Mouse (Mus musculus): ENCODE measurements around the gene Selenbp1. TPM values are rescaled to one million over a fixed set of nuclear protein-coding genes. Genes with fewer than 3 reads are reported as not detected.
A peak's percentile ranks its signal among the peaks of the same experiment; 100 is the strongest.
"Not testable (repeated sequence)": the region's sequence is repeated elsewhere in the genome, so short reads cannot be mapped to it uniquely, and the experiment has no call there.

The Selenbp1 gene
- polyA plus RNA-seq, 2 experiments = 43.5 to 56.7 TPM

- WGBS (ENCODE audit: insufficient replicate concordance) = 23% methylated on average over 7 of the region's 7 CpGs
- Histone ChIP-seq H3K27ac (no peak overlapping the region), H3K36me3 (replicated peaks; ENCODE audit: control insufficient read depth, insufficient read depth, low read depth) (no peaks in the 10 kb centered on the region), H3K27me3 (ENCODE audit: control insufficient read depth, insufficient read depth, low read length) (no peaks in the 10 kb centered on the region), H3K9me3 (ENCODE audit: control insufficient read depth, low read length) (no peaks in the 10 kb centered on the region), H3K4me1 (replicated peaks; ENCODE audit: control insufficient read depth in 2 of 2, insufficient read depth in 2 of 2, low read length in 1 of 2) (peaks cover 5 to 12% of the 10 kb centered on the region in 2 experiments; a peak in 3 of 4 replicates), H3K4me2 (ENCODE audit: low read depth) (no peak overlapping the region), H3K4me3 (ENCODE audit: insufficient read depth in 1 of 2, low read depth in 2 of 2, low read length in 2 of 2) (no peak overlapping the region), H3K9ac (replicated peaks) (no peak overlapping the region)
- DNase-seq (ENCODE audit: low read depth in 3 of 3, low spot score in 3 of 3) = peak in 2 of 3 experiments; percentile 28 to 44
- TF ChIP-seq CTCF (IDR thresholded peaks at IDR 0.05; ENCODE audit: low read depth) = peak; percentile 74
- TF ChIP-seq EP300 (IDR thresholded peaks at IDR 0.05; ENCODE audit: low read depth) = no peak
- ATAC-seq (ENCODE audit: insufficient read depth) = no peak
These were observed 30.1 kb upstream of the Selenbp1 start for GRCm38 (mm10) chr3:94902747-94903146.

DNA sequence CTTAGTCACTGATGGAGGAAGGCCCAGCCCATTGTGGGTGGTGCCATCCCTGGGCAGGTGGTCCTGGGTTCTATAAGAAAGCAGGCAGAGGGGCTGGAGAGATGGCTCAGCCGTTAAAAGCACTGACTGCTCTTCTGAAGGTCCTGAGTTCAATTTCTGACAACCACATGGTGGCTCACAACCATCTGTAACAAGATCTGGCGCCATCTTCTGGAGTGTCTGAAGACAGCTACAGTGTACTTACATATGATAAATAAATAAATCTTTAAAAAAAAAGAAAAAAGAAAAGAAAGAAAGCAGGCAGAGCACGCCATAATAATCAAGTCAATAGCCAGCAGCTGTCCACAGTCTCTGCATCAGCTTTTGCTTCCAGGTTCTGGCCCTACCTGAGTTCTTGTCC is 28.1 kb upstream of the Selenbp1 start:
- H3K27me3 ChIP-seq (ENCODE audit: control insufficient read depth, insufficient read depth, low read length); H3K27ac ChIP-seq; H3K4me2 ChIP-seq (ENCODE audit: low read depth); ATAC-seq (ENCODE audit: insufficient read depth); H3K36me3 ChIP-seq (replicated peaks; ENCODE audit: control insufficient read depth, insufficient read depth, low read depth); H3K9ac ChIP-seq (replicated peaks); H3K9me3 ChIP-seq (ENCODE audit: control insufficient read depth, low read length); DNase-seq (ENCODE audit: low read depth in 3 of 3, low spot score in 3 of 3); H3K4me3 ChIP-seq (ENCODE audit: insufficient read depth in 1 of 2, low read depth in 2 of 2, low read length in 2 of 2): not testable (repeated sequence)
- WGBS (ENCODE audit: insufficient replicate concordance) = 48% methylated on average over 3 of the region's 3 CpGs
- H3K4me1 ChIP-seq (replicated peaks; ENCODE audit: control insufficient read depth in 2 of 2, insufficient read depth in 2 of 2, low read length in 1 of 2) = peaks cover 5 to 12% of the 10 kb centered on the region in 2 experiments; a peak in 3 of 4 replicates
- peak; percentile 47 for TF ChIP-seq CTCF (IDR thresholded peaks at IDR 0.05; ENCODE audit: low read depth)

GRCm38 (mm10) chr3:94906482-94906881 is 26.4 kb upstream of the Selenbp1 start:
- H3K36me3 ChIP-seq (replicated peaks; ENCODE audit: control insufficient read depth, insufficient read depth, low read depth) = no peaks in the 10 kb centered on the region
- TF ChIP-seq CTCF (IDR thresholded peaks at IDR 0.05; ENCODE audit: low read depth) = no peak
- TF ChIP-seq EP300 (IDR thresholded peaks at IDR 0.05; ENCODE audit: low read depth) = peak; percentile 96
- no peak overlapping the region for H3K9ac ChIP-seq (replicated peaks)
- ATAC-seq (ENCODE audit: insufficient read depth) (peak; percentile 77), DNase-seq (ENCODE audit: low read depth in 3 of 3, low spot score in 3 of 3) (peak; percentile 48 to 62 (median 55))
- no peak overlapping the region for H3K4me2 ChIP-seq (ENCODE audit: low read depth)
- peaks cover 5 to 12% of the 10 kb centered on the region in 2 experiments; a peak in 3 of 4 replicates for H3K4me1 ChIP-seq (replicated peaks; ENCODE audit: control insufficient read depth in 2 of 2, insufficient read depth in 2 of 2, low read length in 1 of 2)
- H3K27me3 ChIP-seq (ENCODE audit: control insufficient read depth, insufficient read depth, low read length) = no peaks in the 10 kb centered on the region
- no peak overlapping the region for H3K4me3 ChIP-seq (ENCODE audit: insufficient read depth in 1 of 2, low read depth in 2 of 2, low read length in 2 of 2)
- H3K9me3 ChIP-seq (ENCODE audit: control insufficient read depth, low read length) = no peaks in the 10 kb centered on the region
- WGBS (ENCODE audit: insufficient replicate concordance) = 9% methylated on average over 1 of the region's 1 CpGs
- H3K27ac ChIP-seq = peak overlapping the region; percentile 37

DNA sequence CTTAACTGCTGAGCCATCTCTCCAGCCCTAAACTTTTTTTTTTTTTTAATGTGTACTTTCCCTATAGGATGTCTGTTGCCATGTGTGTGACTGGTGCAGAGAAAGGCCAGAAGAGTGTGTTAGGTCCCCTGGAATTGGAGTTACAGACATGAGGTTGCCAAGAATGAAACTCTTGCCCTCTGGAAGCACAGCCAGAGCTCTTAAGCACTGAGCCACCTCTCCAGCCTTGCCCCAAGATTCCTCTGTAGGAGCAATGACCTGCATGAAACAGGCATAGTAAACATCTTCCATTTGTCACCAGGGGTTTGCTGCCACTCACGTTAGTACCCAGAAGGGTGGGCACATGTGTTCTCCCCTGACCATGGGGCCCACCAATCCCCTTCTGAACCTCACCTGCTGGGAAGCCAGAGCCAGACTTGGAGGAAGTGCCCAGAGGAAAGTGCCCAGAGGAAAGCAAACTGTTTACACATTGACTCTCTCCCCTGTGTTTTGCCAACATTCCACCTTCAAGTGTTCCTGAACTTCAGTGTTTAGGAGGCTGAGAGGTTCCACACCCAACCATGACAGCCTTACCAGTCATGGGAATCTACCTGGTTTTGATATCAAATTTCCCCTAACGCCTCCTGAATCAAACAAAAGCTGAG is 21.7 kb upstream of the Selenbp1 start:
- 74% methylated on average over 2 of the region's 2 CpGs for WGBS (ENCODE audit: insufficient replicate concordance)

DNA sequence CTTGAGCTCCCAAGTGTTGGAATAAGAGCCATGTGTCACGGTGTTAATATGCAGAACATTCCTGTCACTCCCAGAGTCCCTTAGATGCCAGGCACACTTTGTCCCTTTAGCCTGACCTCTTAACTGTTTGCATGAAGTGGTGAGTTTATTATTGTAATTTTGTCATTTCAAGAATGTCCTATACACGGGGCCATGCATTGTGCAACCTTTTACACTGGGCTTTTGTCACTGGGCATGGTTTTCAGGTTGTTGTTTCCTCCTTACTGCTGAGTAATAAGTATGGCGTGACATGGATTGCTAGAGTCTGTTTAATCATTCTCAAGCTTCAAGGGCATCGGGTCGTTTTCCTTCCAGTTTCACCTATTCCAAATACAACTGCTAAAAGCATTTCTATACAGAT is 19.1 kb upstream of the Selenbp1 start:
- no peak overlapping the region for H3K4me2 ChIP-seq (ENCODE audit: low read depth)
- no peaks in the 10 kb centered on the region for H3K36me3 ChIP-seq (replicated peaks; ENCODE audit: control insufficient read depth, insufficient read depth, low read depth)
- no peak overlapping the region for H3K4me3 ChIP-seq (ENCODE audit: insufficient read depth in 1 of 2, low read depth in 2 of 2, low read length in 2 of 2)
- 58% methylated on average over 5 of the region's 5 CpGs for WGBS (ENCODE audit: insufficient replicate concordance)
- no peaks in the 10 kb centered on the region for H3K27me3 ChIP-seq (ENCODE audit: control insufficient read depth, insufficient read depth, low read length)
- ATAC-seq (ENCODE audit: insufficient read depth) = no peak
- no peak for TF ChIP-seq CTCF (IDR thresholded peaks at IDR 0.05; ENCODE audit: low read depth)
- TF ChIP-seq EP300 (IDR thresholded peaks at IDR 0.05; ENCODE audit: low read depth) = no peak
- no peak for DNase-seq (ENCODE audit: low read depth in 3 of 3, low spot score in 3 of 3)
- H3K27ac ChIP-seq = no peak overlapping the region
- H3K9ac ChIP-seq (replicated peaks) = no peak overlapping the region
- peaks cover 13 to 14% of the 10 kb centered on the region in 2 experiments for H3K4me1 ChIP-seq (replicated peaks; ENCODE audit: control insufficient read depth in 2 of 2, insufficient read depth in 2 of 2, low read length in 1 of 2)
- H3K9me3 ChIP-seq (ENCODE audit: control insufficient read depth, low read length) = no peaks in the 10 kb centered on the region

More for the DNA sequence above, 21.7 kb upstream of the Selenbp1 start:
- no peak for ATAC-seq (ENCODE audit: insufficient read depth)
- Histone ChIP-seq H3K4me1 (replicated peaks; ENCODE audit: control insufficient read depth in 2 of 2, insufficient read depth in 2 of 2, low read length in 1 of 2) (peaks cover 5 to 9% of the 10 kb centered on the region in 2 experiments; a peak in 3 of 4 replicates), H3K27ac (no peak overlapping the region), H3K9me3 (ENCODE audit: control insufficient read depth, low read length) (no peaks in the 10 kb centered on the region), H3K27me3 (ENCODE audit: control insufficient read depth, insufficient read depth, low read length) (no peaks in the 10 kb centered on the region), H3K4me3 (ENCODE audit: insufficient read depth in 1 of 2, low read depth in 2 of 2, low read length in 2 of 2) (no peak overlapping the region), H3K9ac (replicated peaks) (no peak overlapping the region), H3K36me3 (replicated peaks; ENCODE audit: control insufficient read depth, insufficient read depth, low read depth) (no peaks in the 10 kb centered on the region), H3K4me2 (ENCODE audit: low read depth) (no peak overlapping the region)
- TF ChIP-seq EP300 (IDR thresholded peaks at IDR 0.05; ENCODE audit: low read depth) = no peak
- TF ChIP-seq CTCF (IDR thresholded peaks at IDR 0.05; ENCODE audit: low read depth) = no peak
- no peak for DNase-seq (ENCODE audit: low read depth in 3 of 3, low spot score in 3 of 3)

Measured in liver, embryonic 14.5 days (tissue).